Mouse (Mus musculus) thymus, postnatal 4 days (tissue): ENCODE data around the gene Ghrl.
"Not testable (repeated sequence)": the region's sequence is repeated elsewhere in the genome, so short reads cannot be mapped to it uniquely, and the experiment has no call there.

ENCODE experiments used
- DNase-seq: peaks from one replicate; pipeline ENCODE4 v3.0.0; 2021

Gene Ghrl

DNA sequence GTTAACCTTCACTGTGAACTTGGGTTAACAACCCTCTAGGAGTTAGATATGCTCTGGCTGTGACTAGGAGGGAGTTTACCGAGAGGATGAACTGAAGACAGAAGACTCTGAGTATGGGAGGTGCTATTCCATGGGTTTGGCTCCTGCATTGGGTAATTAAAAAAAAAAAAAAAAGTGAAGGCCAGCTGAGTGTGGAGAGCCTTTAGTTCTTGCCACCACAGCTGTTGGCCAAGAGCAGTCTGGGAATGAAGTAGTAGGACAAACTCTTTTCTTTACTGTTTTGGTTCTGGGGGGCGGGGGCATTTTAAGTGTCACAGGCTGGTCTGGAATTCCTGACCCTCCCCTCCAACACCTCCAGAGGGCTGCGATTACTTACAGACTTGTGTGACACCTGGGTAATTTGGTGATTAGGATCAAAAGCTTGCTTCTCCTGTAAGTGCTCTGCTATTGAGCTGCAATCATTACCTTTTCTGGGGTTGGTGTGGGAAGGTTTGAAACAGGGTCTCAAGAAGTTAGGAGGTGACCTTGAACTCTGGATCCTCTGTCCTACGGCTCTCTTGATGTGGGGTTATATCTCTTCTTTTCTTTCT lies 23.8 kb downstream of the Ghrl start:
- DNase-seq, result no peak

DNA sequence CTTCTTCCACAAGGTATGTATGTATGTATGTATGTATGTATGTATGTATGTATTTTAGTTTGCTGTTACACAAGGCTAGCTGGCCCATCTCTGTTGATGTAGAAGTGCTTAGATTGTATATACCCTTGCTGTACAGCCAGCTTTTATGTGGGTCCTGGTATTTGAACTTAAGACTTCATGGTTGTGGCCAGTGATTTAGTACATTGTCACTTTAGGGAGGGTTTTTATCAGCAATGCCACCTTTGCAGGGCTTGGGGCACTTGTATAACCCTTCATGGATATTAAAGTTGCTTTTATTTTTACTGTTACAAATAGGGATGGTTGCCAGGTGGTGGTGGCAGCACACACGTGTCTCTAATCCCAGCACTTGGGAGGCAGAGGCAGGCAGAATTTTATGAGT lies 24.5 kb downstream of the Ghrl start:
- DNase-seq, result no peak

DNA sequence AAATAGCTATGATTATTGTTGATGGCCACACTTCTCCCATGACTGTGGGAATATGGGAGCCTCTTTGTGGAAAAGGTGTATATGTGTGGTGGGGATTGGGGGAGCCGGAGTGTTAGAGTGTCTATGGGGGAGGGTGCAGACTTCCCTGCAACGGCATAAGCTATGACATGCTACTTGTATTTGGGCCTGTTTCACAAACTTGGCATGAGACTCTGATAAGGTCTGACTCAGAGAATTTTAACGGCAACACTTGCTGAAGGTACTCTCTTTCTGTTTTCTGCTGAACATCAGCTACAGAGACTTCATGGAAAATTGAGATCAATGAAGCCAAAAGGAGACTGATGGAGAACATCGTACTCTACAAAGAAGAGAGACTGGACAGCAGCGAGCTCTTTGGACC lies 26.3 kb downstream of the Ghrl start:
- DNase-seq, result no peak

DNA sequence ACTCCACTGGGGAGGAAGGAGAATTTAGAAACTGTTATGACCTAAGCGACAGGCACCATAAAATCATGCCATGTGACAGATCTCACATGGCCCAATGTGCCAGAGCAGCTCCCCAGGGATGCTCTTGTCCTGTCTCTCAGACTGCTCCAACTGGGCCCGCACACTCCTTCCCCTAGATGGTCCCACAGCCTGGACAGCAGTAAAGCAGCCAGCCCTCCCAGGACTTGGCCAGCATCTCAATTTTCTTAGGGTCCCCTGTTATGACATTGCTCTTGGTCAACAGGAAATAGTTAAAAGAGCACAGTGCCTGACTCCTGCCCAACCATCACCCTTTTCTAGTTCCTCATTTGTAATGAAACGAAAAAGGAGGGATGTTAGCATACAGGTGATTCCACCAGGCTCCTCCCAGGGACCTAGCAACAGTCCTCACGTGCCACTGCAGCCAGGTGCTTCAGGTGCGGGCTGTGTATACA lies 27.0 kb downstream of the Ghrl start:
- DNase-seq, result no peak

DNA sequence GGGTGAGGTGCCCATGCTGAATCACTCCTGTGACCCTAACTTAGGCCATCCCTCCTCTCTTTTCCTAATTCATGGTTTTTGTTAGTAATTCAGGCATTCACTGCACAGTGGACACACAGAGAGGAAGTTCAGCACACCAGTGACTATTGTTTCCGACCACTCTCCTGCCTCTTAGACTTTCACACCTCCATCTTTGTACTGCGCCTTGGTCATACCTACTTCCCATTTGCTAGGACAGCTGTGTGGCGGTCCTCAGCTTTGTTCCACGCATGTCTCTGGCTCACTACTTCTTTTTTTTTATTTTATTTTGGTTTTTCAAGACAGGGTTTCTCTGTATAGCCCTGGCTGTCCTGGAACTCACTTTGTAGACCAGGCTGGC lies 28.6 kb downstream of the Ghrl start:
- no peak for DNase-seq

DNA sequence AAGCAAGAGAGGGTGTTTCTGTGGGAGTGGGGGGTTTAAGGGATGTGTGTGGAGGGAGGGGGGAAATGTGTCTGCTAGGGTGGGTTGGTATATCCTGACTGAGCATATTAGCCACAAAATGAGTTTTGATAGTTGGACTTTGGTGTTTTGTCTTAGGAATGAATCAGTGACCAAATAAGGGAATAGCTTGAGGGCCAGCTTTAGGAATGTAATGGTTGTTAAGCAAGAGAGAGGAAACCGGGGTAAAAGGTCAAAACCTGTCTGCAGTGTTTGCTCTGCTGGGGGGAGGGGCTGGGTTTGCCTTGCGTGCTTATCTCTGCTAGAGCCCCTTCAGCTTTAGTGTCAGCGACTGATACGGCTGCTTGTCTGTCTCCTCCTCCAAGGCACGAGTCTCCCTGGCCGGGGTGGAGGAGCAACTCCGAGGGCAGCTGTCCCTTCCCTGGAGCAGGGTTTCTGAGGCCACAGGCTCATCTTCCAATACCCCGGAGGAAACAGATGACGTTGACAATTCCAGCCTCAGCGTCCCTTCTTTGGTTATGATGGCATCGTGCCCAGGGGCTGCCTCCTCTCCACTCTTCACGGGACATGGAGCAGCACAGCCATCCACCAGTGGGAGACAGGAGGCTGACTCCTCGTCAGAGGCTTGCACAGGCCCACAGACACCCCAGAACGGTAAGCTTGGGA lies 29.1 kb downstream of the Ghrl start:
- peak; percentile 57 for DNase-seq

DNA sequence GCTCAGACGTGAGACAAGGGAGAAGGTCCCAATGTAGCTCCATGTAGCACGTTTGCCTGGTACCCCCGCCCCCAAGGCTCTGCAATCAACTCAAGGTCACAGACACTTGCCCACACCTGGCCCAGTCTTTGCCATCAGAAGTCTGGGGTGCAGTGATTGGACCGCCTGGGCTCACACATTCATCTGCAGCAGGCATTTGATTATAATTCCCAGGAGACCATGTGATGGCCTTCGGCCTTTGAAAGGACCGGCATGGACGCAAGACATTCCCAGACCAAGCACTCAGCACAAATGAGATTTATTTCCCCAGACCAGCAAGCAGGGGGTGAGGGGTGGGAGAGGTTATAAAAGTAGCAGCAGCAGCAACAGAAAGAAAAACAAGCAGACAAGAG lies 29.7 kb downstream of the Ghrl start:
- no peak for DNase-seq

DNA sequence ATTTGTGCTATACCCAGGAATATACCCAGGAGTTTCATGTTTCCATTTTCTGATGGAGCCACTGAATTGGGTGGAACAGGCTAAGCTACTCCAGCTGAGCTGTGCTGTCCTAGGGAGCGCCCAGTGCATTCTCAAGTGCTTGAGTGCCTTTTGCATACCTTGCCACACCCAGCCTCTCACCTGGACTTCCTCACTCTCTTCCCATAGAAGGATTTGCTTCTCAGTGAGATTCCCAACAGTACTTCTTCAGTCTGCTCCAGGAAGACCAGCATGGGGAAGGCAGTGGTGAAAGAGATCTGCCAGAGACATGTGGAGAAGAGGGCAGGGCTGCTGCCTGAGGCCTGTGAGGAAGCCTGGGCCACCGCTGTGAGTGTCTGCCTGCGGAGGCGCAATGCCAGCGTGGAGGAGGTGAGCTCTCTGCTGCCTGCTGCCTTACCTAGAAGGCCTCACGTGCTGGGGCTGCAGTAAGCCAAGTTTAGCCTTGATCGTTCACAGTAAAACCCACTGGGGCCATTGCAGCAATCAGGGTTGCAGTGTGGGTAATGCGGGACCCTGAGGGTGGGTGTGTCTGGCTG lies 33.0 kb downstream of the Ghrl start:
- DNase-seq, result peak; percentile 30

DNA sequence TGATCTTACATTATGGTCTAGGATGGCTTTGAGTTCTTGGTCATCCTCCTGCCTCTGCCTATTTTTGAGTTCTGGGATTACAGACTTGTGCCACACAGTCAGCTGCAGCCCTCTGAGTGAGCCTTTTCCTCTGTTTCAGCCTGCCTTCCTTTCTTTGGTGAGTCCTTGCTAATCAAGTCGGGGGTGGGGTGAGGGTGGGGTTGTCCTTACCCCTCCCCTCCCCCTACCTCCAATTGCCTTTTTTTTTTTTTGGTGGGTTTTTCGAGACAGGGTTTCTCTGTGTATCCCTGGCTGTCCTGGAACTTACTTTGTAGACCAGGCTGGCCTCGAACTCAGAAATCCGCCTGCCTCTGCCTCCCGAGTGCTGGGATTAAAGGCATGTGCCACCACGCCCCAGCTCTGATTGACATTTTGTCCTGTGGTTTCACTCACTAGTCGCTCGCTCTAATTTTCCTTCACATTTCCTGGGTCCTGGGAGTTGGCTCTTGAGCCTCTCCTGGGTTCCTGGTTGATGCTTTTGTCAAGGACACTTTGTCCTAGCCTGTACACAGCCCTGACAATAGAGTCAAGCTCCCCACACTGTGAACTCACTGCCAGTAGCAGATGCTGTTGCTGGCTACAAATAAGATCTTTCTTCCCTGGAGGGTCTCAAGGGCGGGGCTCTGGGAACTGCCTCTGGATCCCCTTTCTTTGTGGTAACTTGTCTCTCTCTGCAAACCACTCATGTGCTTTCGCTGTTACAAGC lies 36.4 kb downstream of the Ghrl start:
- no peak for DNase-seq

DNA sequence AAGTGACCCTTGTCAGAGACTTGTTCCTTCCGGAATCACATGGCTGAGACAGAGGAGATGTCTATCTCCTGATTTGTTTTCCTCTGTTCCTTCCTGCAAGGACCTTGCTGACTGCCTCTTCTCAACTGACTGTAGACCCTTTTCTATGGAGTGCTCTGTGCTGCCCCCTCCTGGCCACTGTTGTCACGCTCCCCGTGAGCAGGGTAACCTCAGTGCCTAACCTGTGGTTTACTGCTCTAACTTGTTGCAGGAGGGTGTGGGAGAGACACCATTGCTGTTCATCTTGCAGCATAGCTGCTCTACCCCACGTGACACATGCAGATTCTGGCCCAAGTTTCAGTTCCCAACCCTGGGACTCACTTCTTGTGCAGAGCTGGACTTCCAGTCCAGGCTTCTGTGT lies 38.4 kb downstream of the Ghrl start:
- peak; percentile 98 for DNase-seq

DNA sequence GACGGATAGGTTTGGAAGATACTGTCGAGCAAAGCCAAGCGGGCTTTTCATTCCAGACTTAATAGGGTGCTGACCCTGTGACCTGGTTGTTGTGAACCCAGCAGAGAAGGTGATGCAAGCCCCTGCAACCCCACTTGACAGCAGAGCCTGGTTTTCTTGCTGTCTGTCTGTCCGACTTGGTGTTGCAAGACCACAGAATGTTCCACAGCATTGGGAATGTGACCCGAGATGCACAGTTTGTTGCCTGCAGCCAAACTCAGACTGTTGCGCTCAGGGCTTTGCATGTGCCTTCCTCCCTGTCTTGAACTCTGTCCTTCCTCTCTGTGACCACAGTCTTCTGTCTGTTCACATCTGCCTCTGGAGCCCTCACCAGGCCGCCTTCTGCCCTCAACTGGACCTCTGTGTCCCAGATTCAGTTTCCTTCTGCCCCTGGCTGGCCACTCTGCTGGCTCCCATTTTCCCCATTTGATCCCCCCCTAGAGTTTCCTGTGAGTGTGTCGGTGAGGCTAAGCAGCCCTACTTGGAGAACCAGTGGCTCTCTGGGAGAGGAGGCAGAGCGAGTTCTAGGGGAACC lies 39.6 kb downstream of the Ghrl start:
- no peak for DNase-seq

DNA sequence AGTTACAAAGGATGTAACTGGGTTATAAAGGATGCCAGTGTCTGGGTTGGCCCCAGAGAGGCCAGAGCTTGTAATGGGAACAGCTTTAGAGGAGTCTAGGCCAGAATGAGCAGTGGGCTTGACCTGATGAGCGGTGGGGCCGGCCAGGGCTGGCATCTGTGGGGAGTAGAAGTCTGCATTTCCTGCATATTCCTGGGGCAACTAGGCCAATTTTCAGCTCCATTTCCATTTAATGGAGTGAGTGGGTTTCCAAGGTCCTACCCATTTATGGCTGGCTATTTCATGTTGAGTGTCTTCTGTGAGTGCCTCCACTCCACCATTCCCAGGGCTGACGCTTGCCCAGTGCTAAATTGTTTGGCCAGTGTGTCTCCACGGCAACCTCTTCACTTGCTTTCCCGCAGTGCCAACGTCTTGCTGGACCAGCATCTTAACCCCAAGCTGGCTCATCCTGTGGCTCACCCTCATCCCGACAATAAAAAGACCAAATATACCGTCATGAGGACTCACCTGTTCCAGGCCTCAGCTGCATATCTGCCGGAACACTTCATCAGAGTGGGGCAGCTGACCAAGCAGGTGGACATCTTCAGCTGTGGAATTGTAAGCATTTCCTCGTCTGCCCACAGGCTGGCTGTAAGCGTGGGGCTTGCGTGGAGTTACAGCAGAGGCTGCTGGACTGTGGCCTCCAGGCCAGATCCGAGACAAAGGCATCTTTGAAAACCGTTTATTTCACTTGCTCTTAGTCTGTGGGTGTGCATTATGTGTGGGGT lies 41.3 kb downstream of the Ghrl start:
- DNase-seq, result no peak

DNA sequence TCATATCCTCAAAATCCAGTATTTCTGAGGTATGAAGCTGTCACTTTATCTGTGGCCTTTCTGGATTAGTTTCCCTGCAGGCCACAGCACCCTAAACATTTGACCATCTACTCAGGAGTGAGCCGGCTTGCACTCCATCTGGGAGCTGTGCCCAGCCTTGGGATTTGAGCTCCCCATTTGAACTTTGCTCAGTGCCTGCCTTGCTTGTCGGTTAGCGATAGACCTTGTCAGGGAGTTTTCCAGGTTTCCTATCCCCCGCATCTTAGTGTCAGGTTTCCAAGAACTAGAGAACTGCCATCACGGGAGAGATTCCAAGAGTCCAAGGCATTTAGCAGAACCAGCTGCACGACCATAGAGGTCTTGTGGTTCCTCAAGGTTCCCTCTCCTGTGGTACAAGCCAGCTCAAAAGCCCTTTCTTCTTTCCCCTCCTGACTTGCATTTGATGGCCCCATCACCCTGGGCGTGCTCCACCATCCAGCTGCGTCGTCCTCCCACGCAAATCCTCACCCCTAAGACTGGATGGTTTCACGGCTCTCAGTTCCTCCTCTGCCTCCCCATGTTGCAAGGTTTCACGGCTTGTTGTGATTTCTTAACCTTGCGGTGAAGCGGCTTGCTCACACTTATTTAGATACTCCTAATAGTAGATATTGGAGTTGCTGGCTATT lies 42.5 kb downstream of the Ghrl start:
- DNase-seq, result no peak

DNA sequence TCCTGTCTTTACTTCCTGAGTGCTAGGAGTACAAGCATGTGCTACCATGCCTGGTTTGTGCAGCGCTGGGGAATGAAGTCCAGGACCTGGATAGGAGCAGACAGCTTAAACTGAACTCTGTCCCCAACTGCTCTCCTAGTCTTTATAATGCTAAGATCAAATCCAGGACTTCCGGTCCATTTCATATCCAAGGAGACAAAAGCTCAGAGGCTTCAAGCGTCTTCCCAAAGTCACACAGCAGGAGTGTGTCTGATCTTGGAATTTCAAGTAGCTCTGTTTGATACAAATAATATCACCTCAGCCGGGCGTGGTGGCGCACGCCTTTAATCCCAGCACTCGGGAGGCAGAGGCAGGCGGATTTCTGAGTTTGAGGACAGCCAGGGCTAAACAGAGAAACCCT lies 43.7 kb downstream of the Ghrl start:
- DNase-seq, result no peak

DNA sequence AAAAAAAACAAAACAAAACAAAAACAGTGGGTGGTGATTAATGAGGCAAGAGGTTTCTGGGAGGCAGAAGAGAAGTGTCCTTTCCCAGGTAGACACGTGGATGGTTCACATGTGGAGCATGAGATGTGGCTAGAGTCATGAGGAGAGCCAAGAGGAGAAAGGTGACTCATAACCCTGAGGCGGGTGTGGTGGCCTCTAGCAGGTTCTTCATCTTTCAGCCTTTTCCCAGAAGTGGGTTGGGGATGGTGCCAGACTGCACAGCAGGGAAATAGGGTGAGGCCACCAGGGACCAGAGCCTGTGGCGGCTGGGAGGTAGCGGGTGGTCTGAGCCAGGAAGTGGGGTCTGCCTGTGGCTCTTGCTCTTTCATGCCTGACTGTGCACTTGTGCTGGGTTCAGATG lies 44.4 kb downstream of the Ghrl start:
- no peak for DNase-seq

DNA sequence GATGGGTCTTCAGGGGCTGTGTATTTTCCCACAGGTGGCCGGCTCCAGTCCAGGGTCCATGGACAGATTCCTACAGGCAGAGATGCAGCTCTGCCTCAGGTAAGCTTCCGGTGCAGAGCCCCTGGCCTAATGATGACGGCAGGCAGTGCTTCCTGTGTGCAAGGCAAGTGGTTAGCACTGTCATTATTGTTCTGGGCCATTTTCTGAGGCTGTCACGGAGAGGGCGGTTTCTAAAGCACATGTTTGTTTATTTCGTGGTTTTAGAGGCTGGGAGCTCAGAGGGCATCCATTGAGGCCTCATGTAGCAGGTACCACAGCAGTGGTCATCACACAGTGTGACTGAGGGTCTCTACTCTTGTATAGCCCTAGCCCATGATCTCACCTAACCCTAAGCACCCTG lies 46.7 kb downstream of the Ghrl start:
- no peak for DNase-seq

DNA sequence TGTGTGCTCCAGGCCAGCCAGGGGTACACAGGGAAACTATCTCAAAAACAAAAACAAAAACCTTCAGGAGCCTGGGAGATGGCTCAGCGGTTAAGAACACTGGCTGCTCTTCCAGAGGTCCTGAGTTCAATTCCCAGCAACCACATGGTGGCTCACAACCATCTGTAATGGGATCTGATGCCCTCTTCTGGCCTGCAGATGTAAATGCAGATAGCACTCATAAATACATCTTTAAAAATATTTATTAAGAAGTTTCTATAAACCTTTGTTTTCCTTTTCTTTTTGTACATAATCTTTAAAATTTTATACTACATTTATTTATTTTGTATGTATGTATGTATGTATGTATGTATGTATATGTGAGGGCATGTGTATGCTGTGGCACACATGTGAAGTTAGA lies 47.7 kb downstream of the Ghrl start:
- not testable (repeated sequence) for DNase-seq

DNA sequence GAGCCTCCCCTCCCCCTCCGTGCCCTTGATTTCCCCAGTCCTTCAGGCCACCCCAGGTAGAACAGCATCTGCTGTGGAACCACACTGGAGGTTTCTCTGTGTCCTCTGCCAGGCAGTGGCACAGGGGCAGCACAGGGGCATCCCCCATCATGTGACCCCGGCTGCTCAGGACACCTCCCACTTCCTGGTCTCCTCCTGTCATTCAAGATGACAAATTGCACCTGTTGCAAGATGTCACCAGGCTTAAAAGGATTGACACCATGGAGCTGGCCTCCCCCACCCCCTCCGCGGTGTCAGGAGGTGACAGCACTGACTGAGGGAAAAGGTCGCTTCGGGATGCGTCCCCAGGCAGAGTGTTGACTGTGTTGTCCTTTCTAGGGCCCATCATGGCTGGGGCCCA lies 49.9 kb downstream of the Ghrl start:
- DNase-seq, result peak; percentile 69

DNA sequence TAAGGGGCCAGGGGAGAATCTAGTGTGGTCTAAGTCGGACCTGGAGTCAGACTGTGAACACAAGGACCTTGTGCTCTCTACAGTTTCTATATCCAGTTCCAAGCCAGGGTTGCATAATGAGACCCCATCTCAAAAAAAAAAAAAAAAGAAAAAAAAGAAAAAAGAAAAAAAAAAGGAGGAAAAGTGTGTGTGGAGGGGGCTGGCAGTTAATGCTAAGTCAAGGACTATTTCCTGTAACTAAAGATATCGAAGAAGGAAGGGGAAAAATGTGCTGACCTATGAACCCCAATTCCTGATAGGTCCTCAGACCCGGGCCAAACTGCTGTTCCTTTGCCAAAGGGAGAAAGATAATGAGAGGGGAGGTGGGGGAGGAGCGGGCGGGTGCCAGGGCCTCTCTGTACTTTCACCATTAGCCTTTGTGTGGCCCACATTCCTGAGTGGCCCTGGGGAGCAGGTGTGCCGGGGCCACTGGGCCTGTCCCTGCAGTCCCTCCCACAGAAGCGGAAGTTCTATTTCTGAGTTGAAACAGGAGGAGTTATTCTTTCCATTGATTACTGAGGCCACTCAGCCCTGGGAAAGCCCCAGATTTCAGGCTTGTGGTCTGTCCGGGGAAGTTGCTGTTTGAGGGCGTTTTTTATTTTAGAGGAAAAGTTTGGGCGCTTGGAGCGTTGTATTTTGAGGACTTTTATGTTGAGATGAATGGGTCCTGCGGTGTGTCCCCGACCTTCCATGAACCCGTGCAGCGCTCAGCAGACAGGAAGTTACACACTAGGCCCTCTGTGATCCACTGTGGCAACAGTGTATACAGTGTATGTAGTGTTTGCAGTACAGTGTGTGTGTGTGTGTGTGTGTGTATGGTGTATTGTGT lies 51.2 kb downstream of the Ghrl start:
- peak; percentile 65 for DNase-seq

DNA sequence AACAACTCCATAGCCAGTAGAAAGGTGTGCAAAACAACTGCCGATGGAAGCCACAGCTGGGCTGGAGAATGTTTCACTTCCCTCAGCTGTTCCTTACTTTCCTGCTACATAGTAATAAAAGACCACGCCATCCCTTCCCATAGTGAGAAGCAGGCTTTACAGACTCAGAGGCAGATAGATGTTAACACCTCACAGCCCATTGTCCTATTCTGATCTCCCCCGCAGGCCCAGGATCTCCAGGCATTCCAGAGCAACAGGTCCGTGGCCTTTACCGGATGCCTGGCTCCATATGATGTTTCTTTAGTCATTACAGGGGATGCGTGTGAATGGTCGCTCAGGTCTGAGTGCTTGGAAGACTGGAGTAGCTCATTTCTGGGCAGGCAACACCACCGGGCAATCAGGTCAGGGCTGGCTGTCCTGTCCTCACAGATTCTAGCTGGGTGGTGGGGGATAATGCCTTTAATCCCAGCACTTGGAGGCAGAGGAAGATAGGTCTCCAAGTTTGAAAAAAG lies 52.0 kb downstream of the Ghrl start:
- no peak for DNase-seq
